Mouse (Mus musculus): ENCODE data around the gene Mrpl34.
"Not testable (repeated sequence)": the region's sequence is repeated elsewhere in the genome, so short reads cannot be mapped to it uniquely, and the experiment has no call there.

The Mrpl34 gene

GRCm38 (mm10) chr8:71464513-71465500, at the start of gene Mrpl34:
Mrpl34 (plus strand) TSS chr8:71464959.
- peak; percentile 100 for DNase-seq

DNA sequence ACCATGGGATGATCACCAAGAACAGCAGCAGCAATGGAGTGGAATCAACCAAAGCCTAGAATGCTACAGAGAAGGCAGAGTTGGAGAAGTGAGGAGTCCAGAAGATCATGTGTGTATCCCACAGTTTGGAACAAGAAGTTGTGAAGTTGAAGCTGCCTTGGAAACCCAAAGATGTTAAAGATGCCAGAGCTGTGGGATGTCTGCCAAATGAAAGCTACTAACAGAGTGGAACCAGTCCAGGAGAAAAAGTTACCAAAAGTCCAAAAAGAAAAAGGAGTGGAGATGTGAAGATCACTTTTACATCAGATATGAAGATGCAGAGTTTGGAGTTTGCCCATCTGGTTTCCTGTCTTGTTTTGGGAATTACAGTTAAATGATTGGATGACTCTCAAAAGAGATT, 42.6 kb upstream of the Mrpl34 start:
- no peak for DNase-seq

- not testable (repeated sequence) for DNase-seq
Measured at GRCm38 (mm10) chr8:71432935-71433334, 31.8 kb upstream of the Mrpl34 start.

- DNase-seq: peak; percentile 63
Measured at GRCm38 (mm10) chr8:71437041-71437440, 27.7 kb upstream of the Mrpl34 start.

DNA sequence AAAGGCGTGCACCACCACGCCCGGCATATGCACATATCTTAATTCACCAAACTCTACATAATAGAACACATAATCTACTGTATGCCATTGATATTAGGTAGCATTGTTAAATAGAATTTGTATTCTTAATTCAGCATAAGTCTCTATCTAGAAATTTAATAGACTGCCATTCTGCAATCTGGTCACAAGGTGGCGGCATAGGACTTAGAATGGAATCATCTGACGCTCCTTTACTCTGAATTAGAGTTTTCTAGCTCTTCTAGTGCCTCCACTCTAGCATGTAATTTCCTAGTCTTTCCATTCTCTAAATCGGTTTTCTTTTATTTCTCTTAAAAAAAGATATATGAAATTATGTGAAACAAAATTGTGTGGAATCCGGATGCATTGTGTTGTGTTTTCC, 23.4 kb upstream of the Mrpl34 start:
- peak; percentile 57 for DNase-seq

DNA sequence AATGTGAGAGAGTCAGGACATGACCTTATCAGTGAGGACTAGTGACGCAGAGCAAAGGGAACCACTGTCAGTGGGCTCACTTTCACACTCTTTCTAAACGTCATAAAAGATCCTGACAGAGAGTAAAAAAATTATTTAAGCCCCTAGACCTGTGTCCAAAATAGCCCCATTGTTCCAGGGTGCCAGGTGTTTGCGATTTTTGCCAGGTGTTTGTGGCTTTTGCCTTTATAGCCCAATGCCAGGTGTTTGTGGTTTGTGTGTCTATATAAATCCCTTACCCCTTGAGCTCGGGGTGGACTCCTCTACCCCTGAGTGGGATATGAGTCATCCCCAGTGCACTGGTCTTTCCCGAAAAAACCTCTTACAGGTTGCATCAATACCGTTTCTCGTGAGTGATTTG, 19.7 kb upstream of the Mrpl34 start:
- no peak for DNase-seq

DNA sequence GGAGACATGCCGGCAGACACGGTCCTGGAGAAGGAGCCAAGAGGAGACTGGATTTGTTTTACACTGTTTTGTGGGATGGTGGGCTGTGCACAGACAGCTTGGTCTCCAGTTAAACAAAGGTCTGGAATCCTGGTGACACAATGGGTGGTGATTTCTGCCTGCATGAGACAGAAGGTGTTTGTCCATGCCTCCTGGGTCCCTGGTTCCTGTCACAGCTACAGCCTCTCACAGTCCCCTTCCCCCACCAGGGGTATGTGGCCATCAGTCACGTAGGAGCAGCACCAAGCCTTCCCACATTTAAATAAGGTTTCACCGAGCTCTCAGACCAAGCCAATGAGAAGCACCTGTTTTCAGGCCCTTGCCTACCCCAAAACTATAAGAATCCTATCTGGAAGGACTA, 13.4 kb upstream of the Mrpl34 start:
- DNase-seq: no peak

DNA sequence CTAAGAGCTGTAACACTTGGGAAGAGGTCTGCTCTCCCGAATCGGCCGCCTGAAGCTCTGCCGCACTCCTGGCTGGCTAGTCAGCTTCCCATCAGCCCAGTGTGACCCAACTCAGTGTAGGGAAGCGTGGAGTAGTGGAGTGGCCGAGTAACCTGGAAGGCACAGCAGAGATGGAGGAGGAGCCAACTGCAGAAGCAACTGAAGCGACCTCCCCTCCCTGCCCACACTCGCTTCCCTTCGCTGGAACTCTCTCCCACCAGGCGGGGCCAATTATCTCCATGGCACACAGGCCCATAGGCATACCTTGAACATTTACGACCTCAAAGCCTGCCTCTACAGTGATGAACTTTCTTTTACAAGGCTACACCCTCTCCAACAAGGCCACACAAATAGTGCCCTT, 13.0 kb upstream of the Mrpl34 start:
- peak; percentile 61 for DNase-seq

DNA sequence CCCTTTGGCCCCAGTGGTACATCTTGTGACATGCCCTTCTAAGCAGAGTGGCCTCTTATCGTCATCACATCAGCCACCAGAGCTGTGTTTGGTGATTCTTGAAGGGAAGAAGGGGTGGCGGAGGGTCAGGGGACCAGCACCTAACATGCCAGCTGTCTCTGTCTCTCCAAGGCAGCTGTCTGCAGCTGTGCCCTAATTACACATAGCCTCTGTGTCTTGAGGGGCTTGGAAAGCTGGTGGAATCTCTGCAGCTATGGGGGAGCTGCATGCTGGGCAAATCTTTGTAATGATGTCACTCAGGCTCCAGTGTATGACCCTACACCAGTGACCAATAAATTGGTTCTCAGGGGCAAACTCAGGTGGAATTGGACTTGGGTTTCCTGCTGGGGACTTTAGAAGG, 12.1 kb upstream of the Mrpl34 start:
- peak; percentile 67 for DNase-seq

GRCm38 (mm10) chr8:71454668-71455067, 10.1 kb upstream of the Mrpl34 start:
- DNase-seq: peak; percentile 56

DNA sequence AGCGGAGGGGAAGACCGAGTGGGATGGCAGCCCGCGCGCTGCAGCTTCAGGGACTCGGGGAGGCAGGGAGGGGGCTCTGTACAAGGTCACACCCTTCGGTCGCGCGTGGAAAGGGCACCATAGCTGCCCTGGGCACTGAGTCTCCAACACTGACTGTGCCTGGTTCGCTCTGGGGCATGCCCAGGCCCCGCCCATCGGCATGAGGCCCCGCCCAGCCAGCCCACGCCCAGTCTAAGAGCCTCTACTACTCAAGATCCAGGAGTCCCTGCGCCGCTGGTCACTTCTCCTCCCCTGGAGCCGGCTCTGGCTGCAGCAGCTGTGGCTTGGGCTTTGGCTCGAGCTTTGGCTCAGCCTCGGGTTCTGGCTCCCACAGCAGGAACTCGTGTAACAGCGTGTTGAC, 7.9 kb upstream of the Mrpl34 start:
- peak; percentile 93 for DNase-seq

- DNase-seq: peak; percentile 90
Measured at GRCm38 (mm10) chr8:71457659-71458270, 7.0 kb upstream of the Mrpl34 start.

GRCm38 (mm10) chr8:71460716-71461115, 4.0 kb upstream of the Mrpl34 start:
- peak; percentile 83 for DNase-seq

DNA sequence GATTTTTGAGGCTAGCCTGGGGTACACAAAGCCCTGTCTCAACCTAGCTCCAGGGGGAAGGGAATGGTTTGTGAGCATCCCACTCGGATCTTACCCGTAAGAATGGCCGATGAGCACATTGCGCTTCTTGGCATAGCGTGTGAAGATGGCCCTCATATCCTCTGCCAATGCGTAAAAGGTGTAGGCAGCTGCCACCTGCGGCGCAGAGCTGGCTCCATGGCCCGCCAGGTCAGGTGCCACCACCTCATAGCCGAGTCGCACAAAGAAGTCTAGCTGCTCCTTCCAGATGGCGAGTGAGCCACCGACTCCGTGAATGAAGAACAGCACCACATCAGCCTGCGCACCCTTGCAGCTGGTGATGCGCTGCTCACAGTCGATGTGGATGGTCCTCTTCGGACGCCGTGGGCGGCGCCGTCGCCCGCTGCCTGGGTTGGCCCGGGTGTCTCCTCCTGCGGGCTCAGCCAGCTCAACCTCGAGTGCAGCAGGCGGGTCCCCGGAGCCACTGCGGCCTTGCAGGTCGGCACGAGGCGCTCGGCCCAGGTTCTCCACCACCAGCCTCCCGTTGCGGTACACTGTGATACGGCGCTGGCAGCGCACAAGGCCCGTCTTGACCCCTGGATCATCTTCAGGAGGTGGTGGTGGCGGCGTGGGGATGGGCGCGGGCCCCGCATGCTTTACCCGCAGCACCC, 3.5 kb upstream of the Mrpl34 start:
- peak; percentile 92 for DNase-seq

DNA sequence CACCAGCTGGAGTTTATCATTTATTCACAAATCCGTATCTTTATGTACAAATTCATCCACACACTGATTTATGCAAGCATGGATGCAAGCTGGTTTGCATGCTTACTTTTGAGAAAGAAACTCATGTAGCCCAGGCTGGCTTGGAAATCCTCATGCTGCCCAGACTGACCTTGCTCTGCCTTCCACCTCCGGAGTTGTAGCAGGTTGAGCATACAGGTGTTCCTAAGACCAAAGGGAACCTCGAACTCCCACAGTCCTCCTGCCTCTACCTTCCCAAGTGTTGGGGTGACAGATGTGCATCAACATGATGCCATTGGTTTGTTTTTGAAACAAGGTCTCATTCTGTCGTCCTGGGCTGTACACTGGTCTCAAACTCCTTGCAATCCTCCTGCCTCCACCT, 2.6 kb upstream of the Mrpl34 start:
- peak; percentile 91 for DNase-seq

DNA sequence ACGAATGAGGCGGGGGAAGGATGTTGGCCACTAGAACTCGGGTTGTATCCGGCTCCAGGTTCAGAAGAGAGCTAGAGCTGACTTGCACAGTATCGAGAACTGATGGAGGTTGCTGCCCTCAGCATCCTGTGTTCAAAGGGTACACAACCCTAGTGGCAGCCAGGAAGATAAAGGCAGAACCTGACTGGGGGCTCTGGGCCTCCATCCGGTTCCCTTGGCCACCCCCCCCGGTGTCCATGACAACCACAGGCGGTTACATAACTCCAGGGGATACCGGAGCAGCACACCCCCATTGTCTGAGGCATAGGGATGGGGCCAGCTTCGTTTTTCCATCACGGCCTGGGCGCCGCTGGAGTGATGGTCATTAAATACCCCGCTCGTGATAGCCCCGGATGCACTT, 2.0 kb upstream of the Mrpl34 start:
- peak; percentile 98 for DNase-seq

DNA sequence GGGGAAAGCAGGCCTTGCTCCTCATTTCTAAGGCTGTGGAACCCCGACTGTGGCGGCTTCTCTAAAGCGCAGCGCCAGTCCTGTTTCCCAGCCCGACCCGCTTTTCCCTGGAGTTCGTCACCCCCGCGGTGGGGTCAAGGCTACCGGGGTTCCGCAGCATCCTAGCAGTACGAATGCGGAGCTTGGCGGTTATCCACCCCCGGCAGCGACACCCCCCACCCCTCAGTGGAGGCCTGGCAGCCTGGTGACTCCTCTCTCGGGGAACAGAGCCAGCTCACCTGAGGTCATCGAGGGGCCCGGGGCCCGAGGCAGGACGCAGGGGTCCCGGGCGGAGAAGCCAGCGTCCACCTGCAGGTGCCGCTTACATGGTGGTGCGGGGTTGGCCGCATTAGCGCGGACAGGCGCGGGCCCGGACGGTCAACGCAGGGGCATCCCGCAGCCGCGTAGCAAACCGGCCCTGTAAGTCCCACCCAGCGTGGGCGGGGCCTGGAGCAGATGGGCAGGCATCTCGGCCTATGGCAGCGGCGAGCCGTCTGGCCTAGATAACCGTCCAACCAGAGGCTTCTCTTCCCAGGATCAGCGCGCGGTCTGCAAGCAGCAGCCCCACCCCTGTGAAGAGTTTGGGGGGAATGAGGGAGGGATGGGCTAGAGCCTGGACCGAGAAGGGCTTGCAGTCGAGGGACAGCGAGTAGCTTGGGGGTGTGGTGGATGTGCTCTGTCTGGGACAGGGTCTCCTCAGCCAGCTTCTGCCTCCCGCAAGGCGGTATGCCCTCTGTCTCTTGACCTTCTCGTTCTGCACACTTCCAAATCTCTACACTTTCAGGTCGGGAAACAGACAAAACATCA, 1.3 kb upstream of the Mrpl34 start, which contains the start of gene Abhd8:
Abhd8 (minus strand) TSS at position 468 of the 846 bp plus-strand sequence.
- peak; percentile 100 for DNase-seq

DNA sequence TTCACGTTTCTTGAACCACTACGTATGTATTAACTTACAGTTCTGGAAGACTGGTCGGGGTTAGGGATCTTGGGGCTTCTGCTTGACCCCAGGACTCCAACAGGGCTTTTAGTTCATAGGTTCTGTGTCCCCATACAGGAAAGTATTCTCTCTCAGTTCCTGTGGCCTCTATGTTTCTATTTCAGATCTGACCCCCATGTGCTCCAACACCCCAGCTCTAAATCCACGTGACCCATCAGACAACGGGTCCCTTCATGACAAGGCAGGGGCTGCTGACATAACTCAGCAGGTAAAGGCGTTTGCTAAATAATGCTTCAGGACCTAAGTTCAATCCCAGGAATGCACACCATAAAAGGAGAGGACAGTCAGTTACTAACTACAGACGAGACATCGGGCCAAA, 974 bp downstream of the Mrpl34 start:
- DNase-seq: peak; percentile 91

DNA sequence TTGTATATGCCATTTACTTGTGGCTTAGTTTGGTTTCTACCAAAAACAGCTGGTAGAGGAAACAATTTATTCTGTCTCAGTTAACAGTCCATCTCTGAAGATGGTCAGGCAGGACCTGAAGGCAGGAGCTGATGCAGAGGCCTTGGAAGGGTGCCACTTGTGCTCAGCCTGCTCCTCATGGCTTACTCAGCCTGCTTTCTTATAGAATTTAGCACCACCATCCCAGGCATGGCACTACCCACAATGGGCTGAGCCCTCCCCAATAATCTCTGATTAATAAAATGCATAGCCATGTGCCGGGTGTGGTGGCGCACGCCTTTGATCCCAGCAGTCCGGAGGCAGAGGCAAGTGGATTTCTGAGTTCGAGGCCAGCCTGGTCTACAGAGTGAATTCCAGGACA, 1.4 kb downstream of the Mrpl34 start:
- DNase-seq: peak; percentile 86

GRCm38 (mm10) chr8:71467201-71467600, 2.4 kb downstream of the Mrpl34 start:
- peak; percentile 88 for DNase-seq

GRCm38 (mm10) chr8:71468001-71468400, 3.2 kb downstream of the Mrpl34 start:
- peak; percentile 91 for DNase-seq

GRCm38 (mm10) chr8:71468916-71469315, 4.2 kb downstream of the Mrpl34 start, which contains the start of gene Dda1:
Dda1 (plus strand) TSS chr8:71469199.
- DNase-seq: peak; percentile 100

Measured in heart, adult 11 months (tissue).